Mouse (Mus musculus): ENCODE measurements around the gene Uhrf1bp1. TPM values are rescaled to one million over a fixed set of nuclear protein-coding genes. Genes with fewer than 3 reads are reported as not detected.

Uhrf1bp1 gene
- polyA plus RNA-seq, 1 experiment, result 16.4 TPM

DNA sequence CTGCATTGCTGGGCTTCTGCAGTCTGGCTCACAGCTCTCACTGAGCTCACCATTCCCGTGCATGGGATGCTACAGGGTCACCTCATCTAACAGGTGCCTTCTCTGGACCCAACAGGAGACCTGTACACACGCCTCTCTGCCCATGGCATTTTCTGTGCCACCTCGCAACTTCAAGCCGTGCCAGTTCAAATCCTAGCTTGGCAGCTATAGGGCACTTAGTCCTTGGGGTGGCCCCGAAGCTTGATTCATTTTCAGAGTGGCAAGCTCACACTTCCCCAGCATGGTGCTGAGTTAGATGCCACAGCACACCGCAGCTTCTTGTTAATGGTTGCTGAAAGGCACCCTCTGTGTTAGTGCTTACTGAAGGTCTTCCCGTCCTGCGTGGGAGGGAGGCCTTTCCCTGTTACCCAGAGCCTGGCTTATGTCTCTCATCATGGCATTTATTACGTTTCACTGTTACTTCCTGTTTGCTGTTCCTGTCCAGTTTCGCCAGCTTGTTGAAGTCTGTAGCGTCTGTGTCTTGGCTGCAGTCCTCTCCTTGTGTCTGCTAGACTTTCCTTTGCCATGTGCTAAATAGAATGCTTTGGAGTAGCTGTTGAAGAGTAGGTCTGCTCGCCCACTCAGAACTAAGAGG lies 82.0 kb downstream of the Uhrf1bp1 start:
- Histone ChIP-seq H3K4me3 (no peak overlapping the region), H3ac (ENCODE audit: control insufficient read depth, insufficient read length) (no peak overlapping the region), H3K79me2 (ENCODE audit: control insufficient read depth, insufficient read depth) (no peaks in the 10 kb centered on the region), H3K36me3 (ENCODE audit: control insufficient read depth, insufficient read depth) (no peaks in the 10 kb centered on the region), H3K27me3 (ENCODE audit: control insufficient read depth, insufficient read depth, insufficient read length) (no peaks in the 10 kb centered on the region), H3K4me2 (ENCODE audit: low read depth) (no peak overlapping the region)
- TF ChIP-seq USF1 (IDR thresholded peaks at IDR 0.05; ENCODE audit: low read depth), result no peak
- TF ChIP-seq E2F4 (IDR thresholded peaks at IDR 0.05; ENCODE audit: insufficient read depth), result no peak
- no peak for TF ChIP-seq MYOD1 (IDR thresholded peaks at IDR 0.05; ENCODE audit: control insufficient read depth in 1 of 3, insufficient read length in 2 of 3, low read depth in 2 of 3)
- no peak for TF ChIP-seq POLR2A (IDR thresholded peaks at IDR 0.05; ENCODE audit: insufficient read length, low read depth)
- TF ChIP-seq CEBPB (IDR thresholded peaks at IDR 0.05; ENCODE audit: insufficient read depth, poor library complexity, severe bottlenecking), result no peak
- no peak for TF ChIP-seq POLR2AphosphoS2 (IDR thresholded peaks at IDR 0.05; ENCODE audit: insufficient read length, low read depth)
- no peak for TF ChIP-seq SRF (IDR thresholded peaks at IDR 0.05; ENCODE audit: control insufficient read depth, insufficient read length, low read depth)

DNA sequence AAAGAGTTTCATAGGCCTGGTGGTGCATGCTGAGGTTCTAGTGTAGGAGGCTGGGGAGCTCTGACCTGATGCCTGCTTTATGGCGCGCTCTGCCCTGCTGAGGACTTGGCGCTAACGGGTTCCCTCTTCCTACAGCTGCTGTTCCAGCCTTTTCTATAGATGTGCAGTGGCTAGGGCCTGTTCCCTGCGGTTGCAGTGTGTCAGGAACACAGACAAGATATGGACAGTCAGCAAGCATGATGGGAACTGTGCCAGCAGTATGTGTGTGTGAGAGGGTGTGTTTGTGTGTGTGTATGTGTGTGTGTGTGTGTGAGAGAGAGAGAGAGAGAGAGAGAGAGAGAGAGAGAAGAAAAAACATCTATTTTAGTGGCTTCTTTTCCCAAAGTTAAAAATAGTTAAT lies 82.8 kb downstream of the Uhrf1bp1 start:
- Histone ChIP-seq H3K4me3 (no peak overlapping the region), H3K27me3 (ENCODE audit: control insufficient read depth, insufficient read depth, insufficient read length) (no peaks in the 10 kb centered on the region), H3K36me3 (ENCODE audit: control insufficient read depth, insufficient read depth) (no peaks in the 10 kb centered on the region), H3ac (ENCODE audit: control insufficient read depth, insufficient read length) (no peak overlapping the region), H3K4me2 (ENCODE audit: low read depth) (no peak overlapping the region), H3K79me2 (ENCODE audit: control insufficient read depth, insufficient read depth) (no peaks in the 10 kb centered on the region)
- TF ChIP-seq SRF (IDR thresholded peaks at IDR 0.05; ENCODE audit: control insufficient read depth, insufficient read length, low read depth) (no peak), TCF12 (IDR thresholded peaks at IDR 0.05; ENCODE audit: insufficient read depth, poor library complexity, severe bottlenecking) (no peak), MYOD1 (IDR thresholded peaks at IDR 0.05; ENCODE audit: control insufficient read depth in 1 of 3, insufficient read length in 2 of 3, low read depth in 2 of 3) (no peak), E2F4 (IDR thresholded peaks at IDR 0.05; ENCODE audit: insufficient read depth) (no peak), MYOG (IDR thresholded peaks at IDR 0.05; ENCODE audit: control insufficient read depth in 1 of 3, insufficient read depth in 1 of 3, insufficient read length in 2 of 3, low read depth in 2 of 3) (no peak)

DNA sequence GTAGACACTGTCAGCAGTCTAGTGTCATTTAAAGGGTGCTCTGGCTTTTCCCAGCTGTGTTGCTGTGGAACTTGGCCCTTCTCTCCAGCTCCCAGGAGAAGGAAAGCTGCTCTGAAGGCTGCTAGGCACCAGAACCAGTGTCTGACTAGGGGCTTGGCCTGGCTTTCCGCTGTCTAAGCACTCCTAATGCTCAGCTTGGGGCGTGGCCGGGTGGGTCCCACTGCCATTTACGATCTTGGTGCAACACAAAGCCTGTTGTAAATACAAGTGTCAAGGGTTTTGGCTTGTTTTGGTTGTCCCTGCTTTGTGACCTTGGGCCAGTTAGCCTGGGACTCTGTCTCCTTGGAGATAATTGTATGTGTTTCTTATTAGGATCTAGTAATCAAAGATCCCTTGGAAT lies 84.1 kb downstream of the Uhrf1bp1 start:
- no peak overlapping the region for H3K4me3 ChIP-seq
- TF ChIP-seq TCF3 (IDR thresholded peaks at IDR 0.05; ENCODE audit: insufficient read length, low read depth) (no peak), USF1 (IDR thresholded peaks at IDR 0.05; ENCODE audit: low read depth) (no peak)
- no peaks in the 10 kb centered on the region for H3K27me3 ChIP-seq (ENCODE audit: control insufficient read depth, insufficient read depth, insufficient read length)
- H3ac ChIP-seq (ENCODE audit: control insufficient read depth, insufficient read length), result no peak overlapping the region
- H3K36me3 ChIP-seq (ENCODE audit: control insufficient read depth, insufficient read depth), result no peaks in the 10 kb centered on the region
- H3K4me2 ChIP-seq (ENCODE audit: low read depth), result no peak overlapping the region
- no peaks in the 10 kb centered on the region for H3K79me2 ChIP-seq (ENCODE audit: control insufficient read depth, insufficient read depth)

DNA sequence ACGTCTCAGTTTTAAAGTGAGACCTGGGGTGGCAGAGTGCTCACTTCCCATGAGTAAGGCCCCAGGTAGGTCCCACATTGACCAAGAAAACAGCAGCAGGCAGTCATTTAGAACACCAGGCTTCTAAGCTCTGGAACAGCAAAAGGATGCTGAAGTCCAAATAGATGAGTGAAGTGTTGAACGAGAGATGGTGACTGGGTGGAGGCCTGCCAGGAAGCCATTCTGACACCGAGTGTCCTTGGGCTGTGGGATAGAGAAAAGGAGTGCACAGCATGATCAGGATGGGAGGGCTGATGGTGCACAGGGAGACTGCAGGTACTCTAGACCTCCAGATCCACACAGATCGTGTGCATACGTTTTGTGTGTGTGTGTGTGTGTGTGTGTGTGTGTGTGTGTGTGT lies 84.9 kb downstream of the Uhrf1bp1 start:
- Histone ChIP-seq H3K4me2 (ENCODE audit: low read depth) (no peak overlapping the region), H3K27me3 (ENCODE audit: control insufficient read depth, insufficient read depth, insufficient read length) (no peaks in the 10 kb centered on the region), H3K36me3 (ENCODE audit: control insufficient read depth, insufficient read depth) (no peaks in the 10 kb centered on the region), H3ac (ENCODE audit: control insufficient read depth, insufficient read length) (no peak overlapping the region), H3K79me2 (ENCODE audit: control insufficient read depth, insufficient read depth) (no peaks in the 10 kb centered on the region), H3K4me3 (no peak overlapping the region)
- TF ChIP-seq CEBPB (IDR thresholded peaks at IDR 0.05; ENCODE audit: insufficient read depth, poor library complexity, severe bottlenecking), result no peak

DNA sequence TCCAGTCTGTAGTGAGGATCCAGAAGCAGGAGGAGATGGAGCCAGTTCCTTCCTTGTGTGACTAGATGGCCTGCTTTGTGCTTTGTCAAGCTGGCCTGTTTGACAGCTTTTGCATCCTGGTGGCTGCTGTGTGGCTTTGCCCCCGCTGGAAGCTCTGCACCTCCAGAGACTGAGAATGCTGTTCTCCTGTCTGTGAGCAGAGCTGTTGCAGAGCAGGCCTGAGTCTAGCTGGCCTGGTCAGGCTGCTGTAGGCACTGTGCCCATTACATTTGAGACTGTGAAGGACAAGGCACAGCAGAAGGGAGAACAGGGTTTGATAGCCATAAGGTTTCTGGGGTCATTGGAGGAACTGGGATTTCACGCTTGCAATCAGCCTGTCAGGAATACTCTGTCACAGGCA lies 85.5 kb downstream of the Uhrf1bp1 start:
- Histone ChIP-seq H3K4me3 (no peak overlapping the region), H3ac (ENCODE audit: control insufficient read depth, insufficient read length) (no peak overlapping the region), H3K27me3 (ENCODE audit: control insufficient read depth, insufficient read depth, insufficient read length) (no peaks in the 10 kb centered on the region), H3K79me2 (ENCODE audit: control insufficient read depth, insufficient read depth) (no peaks in the 10 kb centered on the region), H3K4me2 (ENCODE audit: low read depth) (no peak overlapping the region), H3K36me3 (ENCODE audit: control insufficient read depth, insufficient read depth) (no peaks in the 10 kb centered on the region)
- no peak for TF ChIP-seq REST (IDR thresholded peaks at IDR 0.05; ENCODE audit: insufficient read depth, insufficient read length)
- no peak for TF ChIP-seq SRF (IDR thresholded peaks at IDR 0.05; ENCODE audit: control insufficient read depth, insufficient read length, low read depth)
- TF ChIP-seq POLR2AphosphoS2 (IDR thresholded peaks at IDR 0.05; ENCODE audit: insufficient read length, low read depth), result no peak
- TF ChIP-seq TCF3 (IDR thresholded peaks at IDR 0.05; ENCODE audit: insufficient read length, low read depth), result no peak
- TF ChIP-seq TCF12 (IDR thresholded peaks at IDR 0.05; ENCODE audit: insufficient read depth, poor library complexity, severe bottlenecking), result no peak
- TF ChIP-seq CEBPB (IDR thresholded peaks at IDR 0.05; ENCODE audit: insufficient read depth, poor library complexity, severe bottlenecking), result no peak
- TF ChIP-seq USF1 (IDR thresholded peaks at IDR 0.05; ENCODE audit: low read depth), result no peak
- no peak for TF ChIP-seq POLR2A (IDR thresholded peaks at IDR 0.05; ENCODE audit: insufficient read length, low read depth)
- no peak for TF ChIP-seq MAX (IDR thresholded peaks at IDR 0.05; ENCODE audit: low read depth)
- TF ChIP-seq MYOG (IDR thresholded peaks at IDR 0.05; ENCODE audit: control insufficient read depth in 1 of 3, insufficient read depth in 1 of 3, insufficient read length in 2 of 3, low read depth in 2 of 3), result no peak
- no peak for TF ChIP-seq MYOD1 (IDR thresholded peaks at IDR 0.05; ENCODE audit: control insufficient read depth in 1 of 3, insufficient read length in 2 of 3, low read depth in 2 of 3)
- no peak for TF ChIP-seq E2F4 (IDR thresholded peaks at IDR 0.05; ENCODE audit: insufficient read depth)

DNA sequence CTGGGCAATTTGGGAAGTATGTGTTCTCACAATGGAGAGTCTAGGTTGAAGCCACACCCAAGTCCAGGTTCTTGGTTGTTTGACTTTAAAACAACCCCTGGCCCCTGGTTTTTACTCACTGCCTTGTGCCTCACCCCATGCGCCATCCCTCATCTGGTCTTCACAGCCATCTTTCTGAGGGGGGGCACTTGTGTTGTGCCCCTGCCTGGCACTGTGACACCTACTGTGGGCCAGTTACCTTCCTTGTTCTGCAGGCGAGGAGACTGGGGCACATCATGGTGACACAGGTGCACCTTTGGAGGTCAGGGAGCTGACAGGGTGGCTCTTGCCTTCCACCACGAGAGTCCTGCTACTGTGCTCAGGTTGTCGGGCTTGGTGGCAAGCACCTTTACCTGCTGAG lies 85.9 kb downstream of the Uhrf1bp1 start:
- TF ChIP-seq MYOG (IDR thresholded peaks at IDR 0.05; ENCODE audit: control insufficient read depth in 1 of 3, insufficient read depth in 1 of 3, insufficient read length in 2 of 3, low read depth in 2 of 3) (no peak), POLR2AphosphoS2 (IDR thresholded peaks at IDR 0.05; ENCODE audit: insufficient read length, low read depth) (no peak), REST (IDR thresholded peaks at IDR 0.05; ENCODE audit: insufficient read depth, insufficient read length) (no peak), E2F4 (IDR thresholded peaks at IDR 0.05; ENCODE audit: insufficient read depth) (no peak), TCF12 (IDR thresholded peaks at IDR 0.05; ENCODE audit: insufficient read depth, poor library complexity, severe bottlenecking) (no peak), TCF3 (IDR thresholded peaks at IDR 0.05; ENCODE audit: insufficient read length, low read depth) (no peak), USF1 (IDR thresholded peaks at IDR 0.05; ENCODE audit: low read depth) (no peak), SRF (IDR thresholded peaks at IDR 0.05; ENCODE audit: control insufficient read depth, insufficient read length, low read depth) (no peak), POLR2A (IDR thresholded peaks at IDR 0.05; ENCODE audit: insufficient read length, low read depth) (no peak), CEBPB (IDR thresholded peaks at IDR 0.05; ENCODE audit: insufficient read depth, poor library complexity, severe bottlenecking) (no peak), MYOD1 (IDR thresholded peaks at IDR 0.05; ENCODE audit: control insufficient read depth in 1 of 3, insufficient read length in 2 of 3, low read depth in 2 of 3) (no peak), MAX (IDR thresholded peaks at IDR 0.05; ENCODE audit: low read depth) (no peak)

More for the DNA sequence above, 85.9 kb downstream of the Uhrf1bp1 start:
- Histone ChIP-seq H3ac (ENCODE audit: control insufficient read depth, insufficient read length) (no peak overlapping the region), H3K79me2 (ENCODE audit: control insufficient read depth, insufficient read depth) (no peaks in the 10 kb centered on the region), H3K4me3 (no peak overlapping the region), H3K36me3 (ENCODE audit: control insufficient read depth, insufficient read depth) (no peaks in the 10 kb centered on the region), H3K27me3 (ENCODE audit: control insufficient read depth, insufficient read depth, insufficient read length) (no peaks in the 10 kb centered on the region), H3K4me2 (ENCODE audit: low read depth) (no peak overlapping the region)

Measured in myocyte (in vitro differentiated cells).